Mouse (Mus musculus): ENCODE measurements at regions not wholly inside any gene's neighbourhood (a gene's known extent, or its start where the extent isn't known, plus 50 kb on each side); places are given as distances from the start of the nearest gene placed in this dataset.
"Not testable (repeated sequence)": the region's sequence is repeated elsewhere in the genome, so short reads cannot be mapped to it uniquely, and the experiment has no call there.

GRCm38 (mm10) chr6:109233426-109233825, 405.0 kb downstream of the Edem1 start:
- Histone ChIP-seq H3K27ac (ENCODE audit: control insufficient read depth, low read depth, low read length) (no peak overlapping the region), H3K36me3 (ENCODE audit: control insufficient read depth in 1 of 2, insufficient read depth in 2 of 2, low read length in 2 of 2) (no peaks in the 10 kb centered on the region), H3K4me3 (ENCODE audit: control insufficient read depth in 1 of 2, insufficient read depth in 1 of 2, low read depth in 2 of 2, low read length in 2 of 2) (no peak overlapping the region), H3K9ac (ENCODE audit: control insufficient read depth, low read depth, low read length, poor library complexity, severe bottlenecking) (no peak overlapping the region), H3K79me2 (ENCODE audit: control insufficient read depth, insufficient read depth, low read length, poor library complexity) (no peaks in the 10 kb centered on the region), H3K9me3 (replicated peaks; ENCODE audit: insufficient read depth, low read length) (no peaks in the 10 kb centered on the region), H3K4me1 (ENCODE audit: control insufficient read depth in 1 of 2, insufficient read depth in 2 of 2, low read length in 2 of 2) (no peaks in the 10 kb centered on the region), H3K27me3 (ENCODE audit: control insufficient read depth in 1 of 2, insufficient read depth in 2 of 2, low read length in 2 of 2) (no peaks in the 10 kb centered on the region)
- no peak for DNase-seq (ENCODE audit: low read depth, low spot score)
- TF ChIP-seq GABPA (IDR thresholded peaks at IDR 0.05; ENCODE audit: low read depth, low read length), result no peak
- no peak for TF ChIP-seq SMC3 (IDR thresholded peaks at IDR 0.05; ENCODE audit: low read depth, low read length)
- no peak for TF ChIP-seq E2F4 (IDR thresholded peaks at IDR 0.05; ENCODE audit: borderline replicate concordance, low read depth, low read length)
- no peak for TF ChIP-seq MAZ (IDR thresholded peaks at IDR 0.05; ENCODE audit: low read depth, low read length)
- no peak for TF ChIP-seq ZC3H11A (IDR thresholded peaks at IDR 0.05; ENCODE audit: low read depth, low read length)
- no peak for TF ChIP-seq UBTF (IDR thresholded peaks at IDR 0.05; ENCODE audit: borderline replicate concordance, insufficient read depth, low read depth, low read length)
- no peak for TF ChIP-seq RCOR1 (IDR thresholded peaks at IDR 0.05; ENCODE audit: low read depth, low read length)

GRCm38 (mm10) chr6:109245666-109246065, 417.2 kb downstream of the Edem1 start:
- Histone ChIP-seq H3K9ac (ENCODE audit: control insufficient read depth, low read depth, low read length, poor library complexity, severe bottlenecking) (no peak overlapping the region), H3K27me3 (ENCODE audit: control insufficient read depth in 1 of 2, insufficient read depth in 2 of 2, low read length in 2 of 2) (no peaks in the 10 kb centered on the region), H3K9me3 (replicated peaks; ENCODE audit: insufficient read depth, low read length) (no peaks in the 10 kb centered on the region), H3K36me3 (ENCODE audit: control insufficient read depth in 1 of 2, insufficient read depth in 2 of 2, low read length in 2 of 2) (no peaks in the 10 kb centered on the region), H3K27ac (ENCODE audit: control insufficient read depth, low read depth, low read length) (no peak overlapping the region), H3K4me3 (ENCODE audit: control insufficient read depth in 1 of 2, insufficient read depth in 1 of 2, low read depth in 2 of 2, low read length in 2 of 2) (no peak overlapping the region), H3K4me1 (ENCODE audit: control insufficient read depth in 1 of 2, insufficient read depth in 2 of 2, low read length in 2 of 2) (no peaks in the 10 kb centered on the region), H3K79me2 (ENCODE audit: control insufficient read depth, insufficient read depth, low read length, poor library complexity) (no peaks in the 10 kb centered on the region)
- no peak for DNase-seq (ENCODE audit: low read depth, low spot score)
- no peak for TF ChIP-seq GABPA (IDR thresholded peaks at IDR 0.05; ENCODE audit: low read depth, low read length)
- TF ChIP-seq MAFK (IDR thresholded peaks at IDR 0.05; ENCODE audit: borderline replicate concordance, low read depth, low read length), result no peak
- no peak for TF ChIP-seq TBP (IDR thresholded peaks at IDR 0.05; ENCODE audit: low read depth, low read length)
- no peak for TF ChIP-seq CTCF (IDR thresholded peaks at IDR 0.05 in 2 of 3, conservative IDR thresholded peaks at IDR 0.05 in 1 of 3; ENCODE audit: control insufficient read depth in 1 of 3, insufficient read depth in 1 of 3, low read depth in 2 of 3, low read length in 3 of 3, poor library complexity in 1 of 3, severe bottlenecking in 1 of 3)
- TF ChIP-seq CHD2 (IDR thresholded peaks at IDR 0.05; ENCODE audit: low read length), result no peak
- no peak for TF ChIP-seq SIN3A (IDR thresholded peaks at IDR 0.05; ENCODE audit: low read length)
- no peak for TF ChIP-seq SMC3 (IDR thresholded peaks at IDR 0.05; ENCODE audit: low read depth, low read length)
- TF ChIP-seq NELFE (IDR thresholded peaks at IDR 0.05; ENCODE audit: low read depth, low read length), result no peak

GRCm38 (mm10) chr6:109246510-109246909, 418.1 kb downstream of the Edem1 start:
- not testable (repeated sequence) for H3K36me3 ChIP-seq (ENCODE audit: control insufficient read depth in 1 of 2, insufficient read depth in 2 of 2, low read length in 2 of 2); DNase-seq (ENCODE audit: low read depth, low spot score); H3K27me3 ChIP-seq (ENCODE audit: control insufficient read depth in 1 of 2, insufficient read depth in 2 of 2, low read length in 2 of 2); H3K9me3 ChIP-seq (replicated peaks; ENCODE audit: insufficient read depth, low read length); H3K27ac ChIP-seq (ENCODE audit: control insufficient read depth, low read depth, low read length); H3K79me2 ChIP-seq (ENCODE audit: control insufficient read depth, insufficient read depth, low read length, poor library complexity); H3K4me3 ChIP-seq (ENCODE audit: control insufficient read depth in 1 of 2, insufficient read depth in 1 of 2, low read depth in 2 of 2, low read length in 2 of 2); H3K4me1 ChIP-seq (ENCODE audit: control insufficient read depth in 1 of 2, insufficient read depth in 2 of 2, low read length in 2 of 2); H3K9ac ChIP-seq (ENCODE audit: control insufficient read depth, low read depth, low read length, poor library complexity, severe bottlenecking)

All from MEL (cell line).